Mouse (Mus musculus) mesoderm, embryonic 11.5 days (tissue): ENCODE measurements at regions not wholly inside any gene's neighbourhood (a gene's known extent, or its start where the extent isn't known, plus 50 kb on each side); places are given as distances from the start of the nearest gene placed in this dataset.
A peak's percentile ranks its signal among the peaks of the same experiment; 100 is the strongest.

ENCODE experiments used
- DNase-seq: peaks from one replicate; pipeline ENCODE4 v3.0.0-alpha.2; 2012; ENCODE audit warnings: low read depth, low spot score

DNA sequence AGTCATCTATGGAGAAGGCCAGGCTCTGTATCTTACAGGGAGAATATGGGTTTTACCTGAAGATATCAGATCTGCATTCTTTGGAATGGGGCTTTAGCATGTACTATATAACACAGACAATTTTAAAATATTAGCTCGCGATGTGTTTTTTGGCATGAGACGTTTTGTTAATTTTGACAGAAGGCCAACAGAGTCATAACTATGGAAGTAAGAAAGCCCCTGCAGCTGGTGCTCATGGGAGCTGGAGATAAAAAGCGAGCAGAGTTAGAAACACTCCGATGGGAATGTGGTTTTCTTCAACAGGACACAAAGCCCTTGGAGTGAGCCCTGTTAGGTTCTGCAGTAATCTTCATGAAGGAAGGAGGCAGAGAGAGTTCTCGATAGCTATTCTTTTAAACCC, 176.6 kb downstream of the Rps12 start:
- DNase-seq: no peak

DNA sequence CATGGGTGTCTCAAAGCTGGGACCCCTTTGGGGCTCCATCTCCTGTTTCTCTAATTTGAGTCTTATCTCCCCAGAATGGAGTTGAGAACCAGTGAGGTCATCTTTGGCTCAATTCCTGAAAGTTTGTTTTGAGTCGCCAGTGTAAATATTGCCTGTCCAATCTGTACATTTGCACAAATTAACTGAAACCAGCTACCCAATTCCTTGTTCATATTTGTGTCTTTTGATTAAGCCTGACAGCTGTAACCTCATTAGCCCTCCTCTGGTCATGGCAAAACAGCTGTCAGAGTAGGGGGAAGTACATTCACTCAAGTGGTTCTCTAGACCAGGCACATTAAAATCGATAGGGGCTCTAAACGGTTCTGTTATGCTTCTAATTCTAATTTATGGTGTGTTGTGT, 177.0 kb downstream of the Rps12 start:
- DNase-seq: no peak

DNA sequence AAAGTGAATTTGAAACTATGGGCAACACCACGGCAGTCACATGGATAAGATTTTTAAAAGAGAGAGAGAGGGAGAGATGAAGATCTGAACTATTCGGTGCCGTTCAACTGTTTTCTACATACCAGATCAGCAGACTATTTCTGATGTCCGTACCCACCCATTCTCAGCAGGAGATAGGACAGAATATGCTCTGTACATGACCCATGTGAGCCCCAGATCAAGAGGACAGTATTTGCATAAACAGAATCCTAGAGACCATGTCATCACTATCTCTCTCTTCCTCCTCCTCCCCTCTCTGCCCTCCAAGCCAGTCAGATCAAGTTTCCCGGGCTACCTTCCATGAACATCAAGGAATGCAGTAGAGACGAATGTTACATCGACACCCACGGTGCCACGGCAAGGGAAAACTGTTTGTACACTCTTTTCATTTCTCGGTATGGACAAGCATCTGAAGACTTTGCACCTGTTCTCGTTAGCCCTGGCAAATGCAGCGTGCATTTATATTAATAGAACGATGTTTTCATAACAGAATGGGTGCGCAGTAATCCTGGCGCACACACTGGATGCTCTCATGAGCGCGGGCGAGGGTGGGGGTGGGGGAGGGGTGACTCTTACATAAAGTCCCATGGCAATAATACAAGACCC, 177.7 kb downstream of the Rps12 start:
- DNase-seq: peak; percentile 19

DNA sequence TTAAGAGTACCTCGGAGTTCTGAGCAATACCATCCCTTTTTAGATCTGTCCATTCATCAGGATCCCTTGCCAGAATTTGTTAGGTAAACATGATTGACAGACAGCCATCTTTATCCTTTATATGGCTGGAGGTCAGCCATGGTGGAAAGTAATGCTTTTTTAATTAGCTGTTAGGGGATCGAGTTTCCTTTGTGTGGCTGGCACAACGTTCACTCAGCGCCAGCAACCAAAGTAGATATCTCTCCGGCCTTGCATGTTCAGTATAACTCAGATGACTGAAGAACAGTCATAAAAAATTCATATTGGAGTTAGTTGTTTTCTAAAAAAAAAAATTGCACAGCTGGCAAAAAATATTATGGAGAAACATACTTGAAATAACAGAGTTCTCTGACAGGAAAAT, 186.4 kb downstream of the Rps12 start:
- peak; percentile 27 for DNase-seq

DNA sequence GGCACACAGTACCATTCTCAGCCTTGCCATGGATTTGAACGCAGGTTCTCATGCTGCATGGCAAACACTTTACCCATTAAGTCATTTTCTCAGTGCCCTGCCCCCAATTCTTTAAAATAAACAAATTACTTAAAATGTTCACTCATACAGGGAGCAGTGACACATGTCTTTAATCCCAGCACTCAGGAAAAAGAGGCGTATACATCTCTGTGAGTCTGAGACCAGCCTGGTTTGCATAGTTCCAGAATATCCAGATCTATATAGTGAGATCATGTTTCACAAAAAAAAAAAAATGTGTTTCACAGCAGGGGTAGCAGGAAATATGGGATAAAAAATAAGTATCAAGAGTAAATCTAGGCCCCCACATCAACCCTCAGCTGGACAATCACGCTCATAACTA, 191.5 kb downstream of the Rps12 start:
- no peak for DNase-seq

DNA sequence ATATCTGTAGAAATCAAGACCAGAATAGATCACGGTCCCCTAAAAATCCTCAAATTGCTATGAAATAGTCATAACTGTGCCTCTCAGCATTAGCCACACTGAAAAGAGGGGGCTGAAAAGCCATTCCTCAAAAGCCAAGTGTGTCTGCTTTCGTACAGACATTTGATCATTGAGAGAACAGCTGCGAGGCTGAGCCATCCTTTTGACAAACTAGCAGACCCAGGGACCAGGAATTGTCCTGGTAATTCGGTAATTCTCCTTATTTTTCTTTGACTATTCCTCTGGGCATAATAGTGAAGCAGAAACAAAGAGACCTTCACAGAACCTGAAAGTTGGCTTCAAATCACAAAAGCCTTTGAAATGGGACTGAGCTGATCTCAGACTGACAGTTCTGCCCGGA, 206.8 kb downstream of the Rps12 start:
- no peak for DNase-seq

DNA sequence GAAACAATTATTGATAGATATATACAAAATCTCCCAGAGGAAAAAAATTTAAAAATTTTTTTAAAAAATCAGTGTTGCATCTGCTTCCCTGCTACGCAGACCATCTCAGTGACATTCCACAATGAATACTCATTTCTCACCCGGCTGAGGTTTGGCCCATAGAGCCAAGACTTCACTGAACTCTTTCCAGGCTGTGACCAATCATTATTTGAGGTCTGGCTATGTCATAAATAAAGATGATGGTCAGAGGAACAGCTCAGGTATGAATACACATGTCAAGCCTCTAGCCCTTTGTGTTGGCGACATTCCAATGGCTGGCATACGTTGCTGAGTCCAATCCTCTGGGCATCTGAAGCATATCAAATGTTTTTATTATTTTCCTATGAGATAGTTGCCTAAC, 216.1 kb downstream of the Rps12 start:
- DNase-seq: no peak

DNA sequence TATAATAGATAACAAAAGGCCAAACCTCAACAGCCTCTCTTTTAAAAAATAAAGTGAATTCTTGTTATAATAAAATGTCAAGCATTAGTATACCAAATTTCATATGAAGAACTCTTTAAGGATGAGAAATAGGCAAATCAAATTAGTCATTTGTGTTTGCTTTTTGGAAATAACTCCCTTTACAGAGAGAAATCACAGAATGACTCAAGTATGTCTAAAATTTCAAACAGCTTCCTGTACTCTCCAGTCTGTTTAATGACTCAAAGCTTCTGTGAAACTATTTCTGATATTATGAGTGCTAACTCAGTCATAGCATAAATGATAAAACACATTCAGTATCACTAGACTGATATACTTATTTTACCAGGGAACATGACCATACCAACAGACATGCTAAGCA, 217.7 kb downstream of the Rps12 start:
- DNase-seq: no peak

DNA sequence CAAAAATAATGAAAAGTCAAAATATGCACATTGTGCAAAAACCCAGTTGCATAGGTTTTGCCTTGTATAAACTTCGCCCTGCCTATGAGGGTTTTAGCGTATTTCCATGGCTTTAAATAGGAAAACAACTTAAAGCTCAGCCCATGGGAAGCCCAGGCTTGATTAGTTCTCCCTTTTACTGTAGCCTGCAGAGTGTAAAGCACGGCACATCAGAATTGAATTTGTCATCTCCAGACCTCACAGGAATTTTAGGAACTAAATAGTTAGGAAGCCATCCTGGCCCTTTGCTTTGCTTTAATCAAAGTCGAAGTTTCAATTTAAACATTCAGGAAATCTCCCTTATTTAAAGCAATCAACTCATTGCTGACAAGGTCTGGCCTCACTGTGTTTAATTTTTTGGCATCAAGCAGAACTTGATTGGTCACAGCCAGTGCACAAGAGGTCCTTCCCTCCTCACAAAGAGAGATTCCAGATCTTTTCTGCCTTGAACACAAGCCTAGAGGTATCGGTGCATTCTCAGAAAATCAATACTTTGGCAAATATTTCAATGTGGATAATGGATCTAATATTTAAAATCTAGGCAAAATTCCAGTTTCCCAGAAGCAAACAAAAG, 211.8 kb upstream of the Eya4 start:
- DNase-seq: no peak

DNA sequence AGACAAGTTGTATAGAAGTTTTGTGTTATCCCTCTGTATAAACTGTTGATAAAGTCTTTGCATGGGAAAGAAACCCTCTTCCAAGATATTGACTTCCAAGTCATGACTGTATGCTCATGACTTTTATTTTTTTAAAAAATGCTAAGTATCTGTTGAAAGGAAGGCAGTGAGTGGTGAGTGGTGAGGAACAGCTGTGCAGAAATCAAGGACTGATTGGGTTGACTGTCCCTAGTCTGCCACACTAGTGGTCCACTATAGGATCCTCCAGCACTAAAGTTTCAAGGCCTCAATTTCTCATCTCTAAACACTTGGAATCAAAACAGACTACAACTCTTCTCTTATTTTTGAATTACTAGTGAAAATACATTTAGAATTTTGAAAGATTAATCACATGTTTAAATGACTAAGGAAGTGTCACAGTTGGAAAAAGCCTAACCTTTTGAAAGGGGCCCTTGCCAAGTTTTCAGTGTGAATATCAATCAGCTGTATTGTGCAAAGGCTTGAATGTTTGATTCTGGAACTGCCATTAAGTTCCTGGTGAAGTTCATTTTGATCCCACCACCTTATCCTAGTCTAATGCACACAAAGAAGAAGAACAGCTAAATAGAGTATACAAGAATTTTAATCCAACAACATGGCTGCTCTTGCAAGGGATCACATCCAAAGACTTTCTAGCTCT, 209.5 kb upstream of the Eya4 start:
- DNase-seq: no peak

DNA sequence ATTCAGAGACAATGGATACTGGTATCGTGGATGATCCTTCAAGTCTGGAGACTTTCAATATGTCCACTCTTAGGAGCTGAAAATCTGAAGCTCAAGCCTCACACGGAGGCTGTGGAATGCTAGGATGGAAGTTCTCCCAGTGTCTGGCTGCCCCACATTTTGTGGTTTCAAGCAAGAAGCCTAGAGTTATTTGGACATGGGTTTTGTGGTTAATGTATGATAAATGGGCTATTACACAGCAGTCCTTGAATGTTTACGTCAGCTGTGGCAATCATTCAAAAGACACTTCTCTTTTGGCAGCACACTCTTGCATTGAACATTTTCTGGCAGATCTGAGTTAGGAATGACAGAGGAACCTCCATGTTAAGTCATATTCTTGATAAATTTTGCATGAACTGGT, 207.2 kb upstream of the Eya4 start:
- DNase-seq: no peak

DNA sequence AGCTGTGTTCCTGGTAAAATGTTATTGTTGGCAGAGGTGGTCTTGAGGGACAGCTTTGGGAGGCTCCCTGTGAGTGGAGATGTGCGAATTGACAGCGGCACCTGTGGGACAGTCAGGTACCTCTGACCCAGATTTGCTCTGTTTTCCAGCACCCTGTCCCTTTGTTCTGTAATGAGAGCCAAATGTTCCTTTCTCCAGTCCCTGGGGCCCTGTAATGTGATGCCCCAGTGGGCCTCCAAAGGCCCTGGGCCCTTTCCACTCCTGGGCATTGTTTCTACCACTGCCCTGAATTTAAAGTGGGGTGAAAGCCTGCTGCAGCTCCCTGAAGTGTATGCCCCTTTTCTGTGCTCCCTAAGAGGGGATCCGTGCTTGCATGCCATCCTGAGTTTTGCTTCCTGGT, 198.6 kb upstream of the Eya4 start:
- DNase-seq: no peak

DNA sequence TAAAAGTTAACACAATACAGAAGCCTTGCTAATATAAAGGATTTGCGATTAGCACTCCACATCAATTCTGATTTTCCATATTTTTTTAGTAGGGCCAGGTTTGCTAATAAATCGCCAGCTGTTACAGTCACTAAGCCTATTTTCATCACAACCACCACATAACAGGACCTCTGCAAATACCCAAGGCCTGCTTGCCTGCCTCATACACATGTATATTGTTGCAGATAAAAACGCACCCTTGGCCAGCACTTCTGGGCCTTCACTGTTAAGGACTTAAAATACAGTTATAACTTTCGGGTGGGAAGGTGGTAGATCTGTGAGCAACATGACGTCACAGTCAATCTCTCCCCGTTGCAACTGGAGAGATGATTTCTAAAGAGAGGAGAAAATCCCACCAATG, 197.7 kb upstream of the Eya4 start:
- no peak for DNase-seq

DNA sequence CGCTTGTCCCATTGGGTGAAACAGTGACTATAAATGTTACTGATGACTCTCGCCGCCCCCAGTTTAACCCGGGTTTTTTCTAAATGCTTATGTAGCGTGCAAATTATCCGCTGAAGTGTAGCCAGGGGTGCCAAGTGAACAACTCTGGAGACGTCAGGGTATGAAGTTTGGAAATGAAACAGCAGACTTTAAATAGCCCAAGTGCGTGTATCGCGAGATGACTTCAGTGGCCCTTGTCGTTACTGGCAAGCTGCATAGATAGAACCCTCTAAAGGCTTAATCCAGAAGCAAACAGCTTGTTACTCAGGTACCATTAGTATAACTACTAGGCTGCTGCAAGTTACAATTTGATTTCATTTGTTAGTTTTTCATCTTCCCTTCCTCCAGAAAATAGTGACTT, 192.1 kb upstream of the Eya4 start:
- DNase-seq: no peak

DNA sequence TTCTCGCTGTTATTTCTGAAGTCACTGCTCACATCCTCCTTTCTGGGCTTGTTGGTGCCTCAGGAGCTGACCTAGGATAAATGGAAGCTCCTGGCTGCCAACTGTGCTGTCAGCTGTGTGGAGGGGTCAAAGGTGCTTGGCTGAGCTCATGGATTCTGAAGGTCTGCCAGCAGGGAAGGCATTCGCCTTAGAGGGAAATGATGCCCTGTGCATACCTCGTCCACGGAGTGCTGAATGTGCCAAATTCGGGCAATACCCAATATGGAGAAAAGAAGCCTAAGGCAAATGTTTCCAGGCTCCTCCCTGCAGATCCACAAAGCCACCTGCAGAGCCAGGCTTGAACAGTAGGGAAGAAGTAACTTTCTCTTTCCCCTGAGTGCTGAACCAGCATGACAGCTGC, 191.3 kb upstream of the Eya4 start:
- DNase-seq: no peak

DNA sequence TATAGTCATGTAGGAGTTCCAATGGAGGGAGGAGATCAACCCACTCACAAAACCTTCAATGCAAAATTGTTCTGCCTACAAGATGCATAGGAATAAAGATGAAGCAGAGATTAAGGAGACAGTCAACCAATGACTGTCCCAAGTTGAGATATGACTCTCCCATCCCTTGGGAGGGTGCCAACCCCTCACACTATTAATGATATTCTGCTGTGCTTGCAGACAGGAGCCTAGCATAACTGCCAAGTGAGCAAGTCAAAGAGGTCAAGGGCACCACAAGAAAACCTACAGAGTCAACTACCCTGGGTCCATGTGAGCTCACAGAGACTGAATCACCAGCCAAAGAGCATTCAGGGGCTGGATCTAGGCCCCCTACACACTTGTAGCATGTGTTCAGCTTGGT, 184.1 kb upstream of the Eya4 start:
- DNase-seq: no peak

DNA sequence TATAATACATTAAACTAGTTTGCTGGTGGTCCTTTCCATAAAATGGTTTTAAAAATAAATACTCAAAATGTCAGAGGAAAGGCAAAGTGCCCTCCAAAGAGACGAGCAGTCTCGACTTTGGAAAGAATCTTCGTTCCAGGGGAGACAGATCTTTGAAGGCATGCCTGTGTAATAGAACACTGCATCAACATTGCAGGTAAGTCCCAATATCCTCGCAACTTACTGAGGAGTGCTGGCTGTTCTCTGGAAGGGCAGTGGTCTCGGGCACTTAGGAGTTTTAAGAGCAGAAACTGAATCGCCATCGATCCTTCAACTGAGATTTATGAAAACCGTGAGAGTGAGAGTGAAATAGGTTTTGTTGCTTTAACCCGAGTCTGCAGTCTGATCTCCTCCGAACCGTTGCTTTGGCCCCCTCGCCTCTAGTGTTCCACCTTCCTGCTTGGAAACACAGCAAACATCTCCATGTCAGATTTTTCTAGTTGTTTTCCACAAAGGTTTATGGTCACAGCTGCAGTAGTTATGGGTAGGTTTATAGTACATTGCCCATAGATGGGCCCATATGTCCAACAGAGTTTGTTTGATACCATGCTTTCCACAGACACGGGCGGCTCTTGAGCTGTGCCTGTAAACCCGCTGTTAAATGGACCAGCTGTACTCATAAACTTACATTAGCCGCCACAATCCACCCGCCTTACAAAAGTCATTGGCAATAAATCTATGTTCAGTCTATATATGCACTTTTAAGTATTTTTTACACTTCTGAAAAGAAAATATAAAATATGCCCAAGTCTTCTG, 181.6 kb upstream of the Eya4 start:
- DNase-seq: no peak

DNA sequence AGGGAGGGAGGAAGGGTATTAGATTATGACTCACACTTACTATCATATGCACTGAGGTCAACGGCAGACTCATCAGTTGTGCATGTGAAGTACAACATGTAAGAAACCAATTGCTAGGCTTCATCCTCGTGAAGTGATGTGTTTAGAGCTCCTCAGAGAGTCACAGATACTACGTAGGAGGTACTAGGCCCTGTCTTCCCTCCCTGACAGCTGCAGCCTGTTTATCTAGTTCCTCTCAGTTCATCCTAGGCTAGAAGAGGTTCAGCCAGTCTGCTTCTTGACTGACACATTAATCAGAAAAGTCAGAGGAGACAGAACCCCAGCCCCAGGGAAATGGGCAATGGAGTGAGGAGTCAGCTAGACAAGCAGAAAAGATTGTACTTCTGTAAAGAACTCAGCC, 180.1 kb upstream of the Eya4 start:
- no peak for DNase-seq

DNA sequence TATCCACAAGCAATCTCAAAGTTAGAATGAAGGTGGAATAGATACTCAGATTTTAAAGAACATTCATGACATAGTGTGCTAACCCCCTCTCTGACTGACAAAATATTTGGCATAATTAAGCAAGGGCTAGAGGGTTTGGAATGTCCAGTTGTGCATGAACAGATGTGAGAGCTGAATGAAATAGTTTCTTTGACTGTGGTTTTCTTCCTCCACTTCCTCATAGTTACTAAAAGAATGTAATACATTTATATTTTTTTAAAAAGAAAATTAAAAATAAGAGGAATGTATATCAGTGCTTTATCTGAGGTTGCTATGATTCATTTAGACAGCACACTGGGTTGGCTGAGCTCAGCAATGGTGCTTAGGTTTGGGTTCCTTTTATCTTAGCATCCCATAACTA, 176.2 kb upstream of the Eya4 start:
- no peak for DNase-seq

DNA sequence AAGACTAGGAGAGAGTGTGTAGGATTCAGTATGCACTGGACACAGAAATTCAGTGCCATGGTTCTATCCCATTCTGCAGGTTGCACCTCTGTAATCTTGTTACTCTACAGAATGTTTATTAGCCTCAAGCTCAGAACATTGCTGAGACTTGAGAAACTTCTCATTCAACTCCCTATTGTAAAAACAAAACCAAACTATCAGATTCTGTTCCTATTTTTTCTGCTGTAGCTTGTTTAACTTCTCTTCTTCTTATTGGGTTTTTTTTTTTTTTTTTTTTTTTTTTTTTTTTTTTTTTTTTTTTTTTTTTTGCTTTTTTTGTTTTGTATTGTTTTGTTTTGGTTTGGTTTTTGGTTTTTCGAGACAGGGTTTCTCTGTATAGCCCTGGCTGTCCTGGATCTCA, 172.1 kb upstream of the Eya4 start:
- DNase-seq: no peak

DNA sequence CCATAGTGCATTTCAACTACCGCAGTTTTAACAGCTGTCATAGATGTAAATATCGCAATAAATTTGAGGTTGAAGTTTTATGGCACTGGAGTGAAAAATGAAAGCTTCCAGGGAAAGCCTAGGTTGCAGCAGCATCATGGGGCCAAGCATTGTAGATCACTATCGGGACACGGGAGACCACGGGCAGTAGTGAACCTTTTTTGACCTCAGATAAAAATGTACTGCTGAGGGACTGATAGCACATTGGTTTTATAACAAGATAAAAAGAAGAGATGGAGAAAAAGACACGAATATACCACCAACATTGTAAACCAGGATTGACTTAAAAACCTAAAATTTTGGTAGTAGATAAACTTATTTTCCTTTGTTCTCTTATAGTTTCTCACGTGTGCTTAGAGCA, 143.1 kb upstream of the Eya4 start:
- no peak for DNase-seq

DNA sequence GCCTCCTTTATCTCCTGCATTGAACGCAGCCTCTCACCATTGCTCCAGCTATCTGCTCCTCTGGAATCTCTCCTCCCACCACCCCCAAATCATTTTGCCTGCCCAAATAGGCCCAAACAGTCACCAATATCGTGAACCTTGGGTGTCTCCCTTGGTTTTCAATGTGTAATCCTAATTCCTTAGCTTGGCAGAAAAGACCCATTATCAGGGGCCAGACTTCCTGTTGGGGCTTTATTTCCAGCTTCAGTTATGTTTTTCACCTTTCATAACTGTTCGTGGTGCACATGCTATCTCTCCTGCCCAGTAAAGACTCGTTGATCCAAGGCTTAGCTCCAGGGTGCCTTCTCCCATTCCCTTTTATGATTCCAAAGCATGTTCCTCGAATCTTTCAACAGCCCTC, 142.4 kb upstream of the Eya4 start:
- no peak for DNase-seq

DNA sequence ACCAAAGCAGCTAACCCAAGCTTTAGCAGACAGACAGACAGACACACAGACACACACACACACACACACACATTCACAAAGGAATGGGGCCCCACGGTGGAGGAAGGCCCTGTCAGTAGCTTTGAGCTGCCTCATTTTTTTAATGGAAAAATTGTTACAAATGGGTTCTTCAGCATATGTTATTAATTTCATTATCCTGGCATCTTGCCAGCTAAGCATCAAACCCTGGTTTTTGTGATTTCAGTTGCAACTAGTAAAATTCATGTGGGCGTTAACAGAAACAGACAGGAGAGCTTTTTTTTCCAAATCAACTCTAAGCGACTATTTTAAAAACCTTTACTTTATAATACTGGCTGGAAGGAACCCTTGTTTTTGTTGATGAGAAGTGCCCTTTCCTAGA, 138.4 kb upstream of the Eya4 start:
- peak; percentile 49 for DNase-seq
